24 mouse cellular contexts compared by ENCODE assay signal in genomic region chr8:95504835-95505234, GRCm38 (mm10). TPM values are rescaled to one million over a fixed set of nuclear protein-coding genes. Genes with fewer than 3 reads are reported as not detected.
"Had no signal": no experiment of that assay in that cellular context is flagged by ENCODE, and none has a peak within 500 bp of the region (broad histone marks: within the 10 kb centered on the region; RNA-seq: fewer than 3 reads in every experiment).

No protein-coding gene starts in this region.

- H3K27ac ChIP-seq: kidney, embryonic 15.5 days; liver, embryonic 13.5 days; neural tube, embryonic 12.5 days; neural tube, embryonic 15.5 days; stomach, embryonic 15.5 days had no signal

- H3K9ac ChIP-seq: kidney, embryonic 15.5 days; liver, embryonic 13.5 days; neural tube, embryonic 12.5 days; neural tube, embryonic 15.5 days; stomach, embryonic 15.5 days had no signal

- DNase-seq: kidney, adult 11 months; kidney, adult 8-10 months; kidney, postnatal 14 days; kidney, postnatal 4 days; liver, embryonic 13.5 days; lung, adult 2 months; lung, postnatal 14 days; lung, postnatal 4 days; midbrain, embryonic 14.5 days; retina, postnatal 1 day; right cerebral cortex, postnatal 4 days; thymus, adult 2 months; thymus, postnatal 14 days; thymus, postnatal 4 days had no signal

- H3K4me1 ChIP-seq: kidney, embryonic 15.5 days; liver, embryonic 13.5 days; neural tube, embryonic 12.5 days; neural tube, embryonic 15.5 days; stomach, embryonic 15.5 days had no signal

- H3K4me2 ChIP-seq: kidney, embryonic 15.5 days; liver, embryonic 13.5 days; midbrain, embryonic 11.5 days; neural tube, embryonic 12.5 days; neural tube, embryonic 15.5 days; stomach, embryonic 15.5 days had no signal

- H3K9me3 ChIP-seq: kidney, embryonic 15.5 days; liver, embryonic 13.5 days; neural tube, embryonic 12.5 days; neural tube, embryonic 15.5 days; stomach, embryonic 15.5 days had no signal

- H3K27me3 ChIP-seq: kidney, embryonic 15.5 days; liver, embryonic 13.5 days; neural tube, embryonic 12.5 days; neural tube, embryonic 15.5 days; stomach, embryonic 15.5 days had no signal

- H3K36me3 ChIP-seq: kidney, embryonic 15.5 days; liver, embryonic 13.5 days; neural tube, embryonic 12.5 days; neural tube, embryonic 15.5 days; stomach, embryonic 15.5 days had no signal

- H3K4me3 ChIP-seq: kidney, embryonic 15.5 days; liver, embryonic 13.5 days; neural tube, embryonic 12.5 days; neural tube, embryonic 15.5 days; stomach, embryonic 15.5 days had no signal

RNA-seq across cellular contexts. Expression of gene Ccdc113, which starts 29.1 kb away (rescaled TPM):
- total RNA-seq: liver, adult 2 months; megakaryocyte progenitor cell, adult 5-6 weeks; megakaryocyte-erythroid progenitor cell, adult 5-6 weeks had no signal
- polyA plus RNA-seq: limb, embryonic 11.5 days; liver, adult 2 months; liver, embryonic 13.5 days; liver, embryonic 16.5 days; midbrain, embryonic 11.5 days had no signal
